Mouse (Mus musculus): ENCODE results near the gene Gsg1l. TPM values are rescaled to one million over a fixed set of nuclear protein-coding genes. Genes with fewer than 3 reads are reported as not detected.

The Gsg1l gene
- total and polyA plus RNA-seq, 3 experiments: 0.11 TPM; not detected in 2

GRCm38 (mm10) chr7:125873971-125874495 lies 208.2 kb downstream of the Gsg1l start:
- DNase-seq (ENCODE audit: low spot score) (no peak), ATAC-seq (ENCODE audit: extremely low read depth, insufficient number of reproducible peaks, low FRiP score, poor library complexity, severe bottlenecking) (no peak)
- Histone ChIP-seq H3K4me3 (ENCODE audit: low read depth, low read length) (no peak overlapping the region), H3K4me1 (ENCODE audit: insufficient read depth, low read depth, low read length) (no peaks in the 10 kb centered on the region), H3K27me3 (ENCODE audit: insufficient read depth, low read length) (peaks cover 34% of the 10 kb centered on the region), H3K36me3 (replicated peaks) (no peaks in the 10 kb centered on the region), H3K9me3 (replicated peaks) (no peaks in the 10 kb centered on the region)
- TF ChIP-seq TAL1 (conservative IDR thresholded peaks at IDR 0.05; ENCODE audit: low read depth, low read length): no peak
- no peak for TF ChIP-seq CTCF (IDR thresholded peaks at IDR 0.05; ENCODE audit: low read depth, low read length)
- no peak for TF ChIP-seq GATA1 (IDR thresholded peaks at IDR 0.05; ENCODE audit: borderline replicate concordance, low read length)
- TF ChIP-seq POLR2AphosphoS5 (IDR thresholded peaks at IDR 0.05; ENCODE audit: insufficient replicate concordance, low read depth, low read length): no peak
- no peak for TF ChIP-seq GATA2 (IDR thresholded peaks at IDR 0.05; ENCODE audit: borderline replicate concordance, low read depth, low read length)

GRCm38 (mm10) chr7:125872874-125873273 lies 209.3 kb downstream of the Gsg1l start:
- no peak for DNase-seq (ENCODE audit: low spot score)
- no peak for TF ChIP-seq GATA2 (IDR thresholded peaks at IDR 0.05; ENCODE audit: borderline replicate concordance, low read depth, low read length)
- TF ChIP-seq POLR2AphosphoS5 (IDR thresholded peaks at IDR 0.05; ENCODE audit: insufficient replicate concordance, low read depth, low read length): no peak
- TF ChIP-seq GATA1 (IDR thresholded peaks at IDR 0.05; ENCODE audit: borderline replicate concordance, low read length): no peak
- TF ChIP-seq CTCF (IDR thresholded peaks at IDR 0.05; ENCODE audit: low read depth, low read length): no peak
- TF ChIP-seq TAL1 (conservative IDR thresholded peaks at IDR 0.05; ENCODE audit: low read depth, low read length): no peak
- peaks cover 7% of the 10 kb centered on the region for H3K36me3 ChIP-seq (replicated peaks)
- no peak overlapping the region for H3K4me3 ChIP-seq (ENCODE audit: low read depth, low read length)
- no peaks in the 10 kb centered on the region for H3K9me3 ChIP-seq (replicated peaks)
- no peak for ATAC-seq (ENCODE audit: extremely low read depth, insufficient number of reproducible peaks, low FRiP score, poor library complexity, severe bottlenecking)
- peaks cover 32% of the 10 kb centered on the region for H3K27me3 ChIP-seq (ENCODE audit: insufficient read depth, low read length)
- H3K4me1 ChIP-seq (ENCODE audit: insufficient read depth, low read depth, low read length): no peaks in the 10 kb centered on the region

- ATAC-seq (ENCODE audit: extremely low read depth, insufficient number of reproducible peaks, low FRiP score, poor library complexity, severe bottlenecking) (no peak), DNase-seq (ENCODE audit: low spot score) (no peak)
- TF ChIP-seq CTCF (IDR thresholded peaks at IDR 0.05; ENCODE audit: low read depth, low read length) (no peak), POLR2AphosphoS5 (IDR thresholded peaks at IDR 0.05; ENCODE audit: insufficient replicate concordance, low read depth, low read length) (no peak), GATA2 (IDR thresholded peaks at IDR 0.05; ENCODE audit: borderline replicate concordance, low read depth, low read length) (no peak), TAL1 (conservative IDR thresholded peaks at IDR 0.05; ENCODE audit: low read depth, low read length) (no peak), GATA1 (IDR thresholded peaks at IDR 0.05; ENCODE audit: borderline replicate concordance, low read length) (no peak)
- H3K4me3 ChIP-seq (ENCODE audit: low read depth, low read length): no peak overlapping the region
- peaks cover 26% of the 10 kb centered on the region for H3K27me3 ChIP-seq (ENCODE audit: insufficient read depth, low read length)
- H3K36me3 ChIP-seq (replicated peaks): peaks cover 10% of the 10 kb centered on the region
- H3K4me1 ChIP-seq (ENCODE audit: insufficient read depth, low read depth, low read length): no peaks in the 10 kb centered on the region
- H3K9me3 ChIP-seq (replicated peaks): no peaks in the 10 kb centered on the region
These were observed 210.0 kb downstream of the Gsg1l start for GRCm38 (mm10) chr7:125872202-125872580.

GRCm38 (mm10) chr7:125871404-125872201 lies 210.6 kb downstream of the Gsg1l start:
- DNase-seq (ENCODE audit: low spot score): no peak
- Histone ChIP-seq H3K9me3 (replicated peaks) (no peaks in the 10 kb centered on the region), H3K4me3 (ENCODE audit: low read depth, low read length) (no peak overlapping the region), H3K4me1 (ENCODE audit: insufficient read depth, low read depth, low read length) (no peaks in the 10 kb centered on the region), H3K27me3 (ENCODE audit: insufficient read depth, low read length) (peaks cover 22% of the 10 kb centered on the region), H3K36me3 (replicated peaks) (peaks cover 13% of the 10 kb centered on the region)
- TF ChIP-seq POLR2AphosphoS5 (IDR thresholded peaks at IDR 0.05; ENCODE audit: insufficient replicate concordance, low read depth, low read length): no peak
- no peak for TF ChIP-seq CTCF (IDR thresholded peaks at IDR 0.05; ENCODE audit: low read depth, low read length)
- TF ChIP-seq GATA1 (IDR thresholded peaks at IDR 0.05; ENCODE audit: borderline replicate concordance, low read length): no peak
- TF ChIP-seq GATA2 (IDR thresholded peaks at IDR 0.05; ENCODE audit: borderline replicate concordance, low read depth, low read length): no peak
- TF ChIP-seq TAL1 (conservative IDR thresholded peaks at IDR 0.05; ENCODE audit: low read depth, low read length): no peak
- no peak for ATAC-seq (ENCODE audit: extremely low read depth, insufficient number of reproducible peaks, low FRiP score, poor library complexity, severe bottlenecking)

- Histone ChIP-seq H3K36me3 (replicated peaks) (peaks cover 39% of the 10 kb centered on the region), H3K4me3 (ENCODE audit: low read depth, low read length) (no peak overlapping the region), H3K27me3 (ENCODE audit: insufficient read depth, low read length) (peaks cover 11% of the 10 kb centered on the region; the same call in 1 of the 2 replicates), H3K9me3 (replicated peaks) (no peaks in the 10 kb centered on the region), H3K4me1 (ENCODE audit: insufficient read depth, low read depth, low read length) (no peaks in the 10 kb centered on the region)
- TF ChIP-seq GATA2 (IDR thresholded peaks at IDR 0.05; ENCODE audit: borderline replicate concordance, low read depth, low read length): no peak
- no peak for TF ChIP-seq GATA1 (IDR thresholded peaks at IDR 0.05; ENCODE audit: borderline replicate concordance, low read length)
- TF ChIP-seq POLR2AphosphoS5 (IDR thresholded peaks at IDR 0.05; ENCODE audit: insufficient replicate concordance, low read depth, low read length): no peak
- TF ChIP-seq TAL1 (conservative IDR thresholded peaks at IDR 0.05; ENCODE audit: low read depth, low read length): no peak
- TF ChIP-seq CTCF (IDR thresholded peaks at IDR 0.05; ENCODE audit: low read depth, low read length): no peak
- DNase-seq (ENCODE audit: low spot score) (no peak), ATAC-seq (ENCODE audit: extremely low read depth, insufficient number of reproducible peaks, low FRiP score, poor library complexity, severe bottlenecking) (no peak)
These were observed 213.6 kb downstream of the Gsg1l start for GRCm38 (mm10) chr7:125868570-125868969.

GRCm38 (mm10) chr7:125865234-125865633 lies 217.0 kb downstream of the Gsg1l start:
- no peaks in the 10 kb centered on the region for H3K4me1 ChIP-seq (ENCODE audit: insufficient read depth, low read depth, low read length)
- ATAC-seq (ENCODE audit: extremely low read depth, insufficient number of reproducible peaks, low FRiP score, poor library complexity, severe bottlenecking) (no peak), DNase-seq (ENCODE audit: low spot score) (no peak)
- H3K36me3 ChIP-seq (replicated peaks): peaks cover 54% of the 10 kb centered on the region
- H3K4me3 ChIP-seq (ENCODE audit: low read depth, low read length): no peak overlapping the region
- H3K9me3 ChIP-seq (replicated peaks): no peaks in the 10 kb centered on the region
- H3K27me3 ChIP-seq (ENCODE audit: insufficient read depth, low read length): no peaks in the 10 kb centered on the region; the same call in 1 of the 2 replicates
- TF ChIP-seq CTCF (IDR thresholded peaks at IDR 0.05; ENCODE audit: low read depth, low read length): no peak
- TF ChIP-seq GATA2 (IDR thresholded peaks at IDR 0.05; ENCODE audit: borderline replicate concordance, low read depth, low read length): no peak
- TF ChIP-seq TAL1 (conservative IDR thresholded peaks at IDR 0.05; ENCODE audit: low read depth, low read length): no peak
- no peak for TF ChIP-seq GATA1 (IDR thresholded peaks at IDR 0.05; ENCODE audit: borderline replicate concordance, low read length)
- no peak for TF ChIP-seq POLR2AphosphoS5 (IDR thresholded peaks at IDR 0.05; ENCODE audit: insufficient replicate concordance, low read depth, low read length)
